In genomic region chr19:25383386-25384146, GRCm38 (mm10) we compare ENCODE assay signal across 9 mouse cellular contexts.
A peak's percentile ranks its signal among the peaks of the same experiment; 100 is the strongest.
DNase-seq lines count a peak whose midpoint lies in the region; ATAC-seq lines count a peak whose summit lies in the region.
"Had no signal": no experiment of that assay in that cellular context is flagged by ENCODE, and none has a peak within 500 bp of the region (broad histone marks: within the 10 kb centered on the region; RNA-seq: fewer than 3 reads in every experiment).

No protein-coding gene starts in this region.

- peak; percentile 58 for ATAC-seq in heart, embryonic 11.5 days (replicated peaks; ENCODE audit: insufficient number of reproducible peaks, low FRiP score, low TSS enrichment)
- peak; percentile 63 for ATAC-seq in embryonic facial prominence, embryonic 15.5 days (ENCODE audit: insufficient number of reproducible peaks, low FRiP score, low TSS enrichment, low read depth)
- no peak for ATAC-seq in neural tube, embryonic 11.5 days (ENCODE audit: insufficient read depth, low FRiP score, low TSS enrichment)

- peaks cover 54% of the 10 kb centered on the region for H3K4me1 ChIP-seq in heart, embryonic 11.5 days (ENCODE audit: control insufficient read depth, insufficient read depth, low read length)
- peaks cover 18% of the 10 kb centered on the region for H3K4me1 ChIP-seq in embryonic facial prominence, embryonic 15.5 days
- 0 out of 2 replicates have a peak, but pooled peaks cover 3% of the 10 kb centered on the region for H3K4me1 ChIP-seq in neural tube, embryonic 11.5 days (ENCODE audit: control insufficient read depth, insufficient read depth, low read length)

- H3K4me2 ChIP-seq in heart, embryonic 11.5 days, result peak overlapping the region; percentile 58
- peak overlapping the region; percentile 26 for H3K4me2 ChIP-seq in embryonic facial prominence, embryonic 15.5 days (replicated peaks)
- no peak overlapping the region for H3K4me2 ChIP-seq in neural tube, embryonic 11.5 days (ENCODE audit: low read depth)

- no peaks in the 10 kb centered on the region for H3K9me3 ChIP-seq in heart, embryonic 11.5 days (replicated peaks; ENCODE audit: control insufficient read depth, low read length)
- no peaks in the 10 kb centered on the region for H3K9me3 ChIP-seq in embryonic facial prominence, embryonic 15.5 days (replicated peaks)
- H3K9me3 ChIP-seq in neural tube, embryonic 11.5 days (ENCODE audit: control insufficient read depth, low read length), result no peaks in the 10 kb centered on the region

- H3K36me3 ChIP-seq in heart, embryonic 11.5 days (ENCODE audit: control insufficient read depth, insufficient read depth, low read length), result no peaks in the 10 kb centered on the region; the same call in 1 of the 2 replicates
- H3K36me3 ChIP-seq in embryonic facial prominence, embryonic 15.5 days, result no peaks in the 10 kb centered on the region
- no peaks in the 10 kb centered on the region for H3K36me3 ChIP-seq in neural tube, embryonic 11.5 days (ENCODE audit: control insufficient read depth, insufficient read depth, low read length)
- H3K36me3 ChIP-seq: G1E had no signal

- DNase-seq in heart, adult 8-10 months (ENCODE audit: low spot score), result no peak
- peak; percentile 41 to 50 for DNase-seq in kidney, postnatal 25 days
- DNase-seq in neural tube, embryonic 11.5 days (ENCODE audit: low spot score), result peak; percentile 59
- DNase-seq in B cell, adult 2 months, result no peak
- DNase-seq in left cerebral cortex, adult 9 months (ENCODE audit: low spot score in 2 of 2), result no peak
- DNase-seq in cerebellum, adult 11 months, result no peak

- peak overlapping the region; percentile 36 for H3K4me3 ChIP-seq in heart, embryonic 11.5 days (ENCODE audit: low read depth, low read length)
- peak overlapping the region; percentile 7; the same call in 1 of the 2 replicates for H3K4me3 ChIP-seq in embryonic facial prominence, embryonic 15.5 days (replicated peaks)
- H3K4me3 ChIP-seq in neural tube, embryonic 11.5 days (ENCODE audit: low read depth, low read length), result no peak overlapping the region

- WGBS in heart, embryonic 11.5 days (ENCODE audit: insufficient replicate concordance), result 13% methylated on average over 12 of the region's 12 CpGs
- 9% methylated on average over 12 of the region's 12 CpGs for WGBS in embryonic facial prominence, embryonic 15.5 days
- WGBS in neural tube, embryonic 11.5 days, result 20% methylated on average over 12 of the region's 12 CpGs

- no peaks in the 10 kb centered on the region for H3K27me3 ChIP-seq in heart, embryonic 11.5 days (ENCODE audit: control insufficient read depth, insufficient read depth, low read length)
- no peaks in the 10 kb centered on the region for H3K27me3 ChIP-seq in embryonic facial prominence, embryonic 15.5 days
- H3K27me3 ChIP-seq in neural tube, embryonic 11.5 days (ENCODE audit: control insufficient read depth, insufficient read depth, low read length), result no peaks in the 10 kb centered on the region

- peak overlapping the region; percentile 86 for H3K27ac ChIP-seq in heart, embryonic 11.5 days (ENCODE audit: low read depth, low read length)
- H3K27ac ChIP-seq in embryonic facial prominence, embryonic 15.5 days (replicated peaks), result peak overlapping the region; percentile 51; the same call in 1 of the 2 replicates
- H3K27ac ChIP-seq in neural tube, embryonic 11.5 days (ENCODE audit: low read depth, low read length), result 0 out of 2 replicates have a peak overlapping the region, but pooled peaks have one; percentile 3

- peak overlapping the region; percentile 60; the same call in 1 of the 2 replicates for H3K9ac ChIP-seq in heart, embryonic 11.5 days (ENCODE audit: low read depth, low read length)
- no peak overlapping the region for H3K9ac ChIP-seq in embryonic facial prominence, embryonic 15.5 days
- H3K9ac ChIP-seq in neural tube, embryonic 11.5 days (ENCODE audit: low read length), result no peak overlapping the region; the same call in 1 of the 2 replicates

Comparison
In these comparisons a context has a peak if more than half of its experiments do, and no peak if none do; other contexts are left out.
1. H3K27ac ChIP-seq: peak in every context shown above with its lines; median percentile 86 in heart, embryonic 11.5 days; 51 in embryonic facial prominence, embryonic 15.5 days; 3 in neural tube, embryonic 11.5 days.
2. DNase-seq: peak in kidney, postnatal 25 days (2 of 2) and neural tube, embryonic 11.5 days (single experiment); none in heart, adult 8-10 months (single experiment), B cell, adult 2 months (0 of 2), left cerebral cortex, adult 9 months (0 of 2) and cerebellum, adult 11 months (single experiment).